Mouse (Mus musculus): ENCODE data around the gene Rasgef1b.

Gene Rasgef1b

DNA sequence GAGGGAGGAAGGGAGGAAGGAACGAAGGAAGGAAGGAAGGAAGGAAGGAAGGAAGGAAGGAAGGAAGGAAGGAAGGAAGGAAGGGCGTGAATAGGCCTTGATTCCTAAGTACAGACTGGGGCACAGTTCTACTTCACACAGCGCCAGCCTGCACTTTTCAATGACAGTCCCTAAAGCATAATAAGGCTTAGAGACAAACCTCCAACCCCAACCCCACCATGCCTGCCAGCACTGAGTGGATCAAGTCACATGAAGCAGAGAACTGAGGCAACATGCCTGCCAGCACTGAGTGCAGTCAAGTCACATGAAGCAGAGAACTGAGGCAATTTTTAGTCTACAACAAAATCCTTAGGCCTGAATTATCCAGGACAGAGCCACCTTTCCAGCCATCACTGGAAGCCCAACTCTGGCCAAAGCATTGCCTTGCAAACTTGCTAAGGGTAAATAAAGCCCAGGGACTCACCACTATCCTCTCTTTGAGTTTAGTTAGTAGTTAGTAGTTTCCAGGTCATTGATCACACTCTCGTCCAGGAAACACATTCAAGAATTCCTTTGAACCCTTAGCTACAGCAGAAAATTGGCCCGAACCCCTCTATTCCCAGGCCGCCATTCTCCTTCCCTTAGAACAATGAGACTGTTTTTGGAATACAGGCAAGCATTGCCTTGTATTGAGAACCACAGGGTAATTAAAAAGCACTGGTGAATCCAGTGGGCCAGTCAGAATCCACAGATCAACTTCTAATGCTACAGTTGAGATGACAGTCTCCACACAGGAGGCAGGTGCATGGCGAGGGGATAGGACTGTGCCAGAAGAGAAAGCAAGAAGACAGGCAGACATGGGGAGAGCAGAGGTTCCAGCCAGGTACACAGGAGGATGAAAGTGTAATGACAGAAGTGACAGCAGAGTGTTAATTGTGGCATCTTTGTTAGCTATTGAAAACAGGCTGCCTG is 513.4 kb downstream of the Rasgef1b start:
- no peak for DNase-seq (ENCODE audit: low spot score)

DNA sequence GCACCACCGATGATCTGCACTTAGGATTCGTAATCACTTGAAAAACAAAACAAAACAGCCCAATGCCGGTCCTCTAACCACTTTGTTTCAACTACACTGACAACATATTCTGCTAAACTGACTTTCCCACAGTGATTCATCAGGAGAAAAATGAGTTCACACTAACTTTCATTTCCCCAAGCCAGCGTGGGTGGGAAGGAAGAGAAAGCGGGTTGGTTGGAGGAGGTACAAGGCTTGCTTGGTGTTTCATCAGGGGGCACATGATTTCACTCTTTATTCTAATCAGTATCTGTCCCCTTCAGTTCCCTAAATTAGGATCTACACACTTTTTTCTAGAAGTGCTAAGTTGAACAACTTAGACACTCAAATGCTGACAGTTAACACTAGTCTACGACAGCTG is 514.5 kb downstream of the Rasgef1b start:
- peak; percentile 30 for DNase-seq (ENCODE audit: low spot score)

DNA sequence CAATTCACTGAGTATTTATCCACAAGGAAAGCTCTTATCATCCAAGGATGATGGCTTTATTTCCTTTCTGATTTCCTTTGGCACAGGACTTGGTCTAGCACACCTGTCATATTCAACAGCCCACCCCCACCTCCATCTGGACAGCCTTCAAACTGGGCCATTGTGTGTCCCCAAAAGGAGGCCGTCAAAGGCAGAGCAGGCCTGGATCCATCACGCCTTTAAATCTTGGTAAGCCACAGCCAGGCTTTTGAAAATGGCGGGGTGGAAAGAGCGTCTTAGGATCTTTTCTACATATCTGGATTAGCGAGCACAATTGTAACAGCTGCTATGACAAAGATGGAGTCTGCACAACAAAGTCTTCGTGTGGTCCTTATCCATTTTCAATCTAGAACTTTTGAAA is 515.7 kb downstream of the Rasgef1b start:
- DNase-seq (ENCODE audit: low spot score), result no peak

DNA sequence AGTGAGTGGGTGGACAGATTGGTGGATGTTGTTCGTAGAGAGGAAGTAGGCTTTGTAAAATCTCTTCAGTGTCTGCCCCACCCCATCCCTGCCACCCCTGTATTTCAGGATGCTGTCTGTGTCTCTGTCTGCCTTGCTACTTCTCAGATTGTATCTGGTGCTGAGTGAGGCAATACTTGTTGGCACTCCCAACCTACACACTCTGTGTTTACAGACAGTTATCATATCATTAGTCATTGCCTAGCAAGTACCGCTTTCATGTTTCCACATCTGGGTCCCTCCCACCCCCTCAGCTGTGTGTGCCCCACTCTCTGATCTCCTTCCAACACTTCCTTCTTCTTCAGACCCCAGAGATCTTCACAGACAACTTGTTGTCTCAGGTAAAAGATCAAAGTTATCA is 525.4 kb downstream of the Rasgef1b start:
- DNase-seq (ENCODE audit: low spot score), result no peak

DNA sequence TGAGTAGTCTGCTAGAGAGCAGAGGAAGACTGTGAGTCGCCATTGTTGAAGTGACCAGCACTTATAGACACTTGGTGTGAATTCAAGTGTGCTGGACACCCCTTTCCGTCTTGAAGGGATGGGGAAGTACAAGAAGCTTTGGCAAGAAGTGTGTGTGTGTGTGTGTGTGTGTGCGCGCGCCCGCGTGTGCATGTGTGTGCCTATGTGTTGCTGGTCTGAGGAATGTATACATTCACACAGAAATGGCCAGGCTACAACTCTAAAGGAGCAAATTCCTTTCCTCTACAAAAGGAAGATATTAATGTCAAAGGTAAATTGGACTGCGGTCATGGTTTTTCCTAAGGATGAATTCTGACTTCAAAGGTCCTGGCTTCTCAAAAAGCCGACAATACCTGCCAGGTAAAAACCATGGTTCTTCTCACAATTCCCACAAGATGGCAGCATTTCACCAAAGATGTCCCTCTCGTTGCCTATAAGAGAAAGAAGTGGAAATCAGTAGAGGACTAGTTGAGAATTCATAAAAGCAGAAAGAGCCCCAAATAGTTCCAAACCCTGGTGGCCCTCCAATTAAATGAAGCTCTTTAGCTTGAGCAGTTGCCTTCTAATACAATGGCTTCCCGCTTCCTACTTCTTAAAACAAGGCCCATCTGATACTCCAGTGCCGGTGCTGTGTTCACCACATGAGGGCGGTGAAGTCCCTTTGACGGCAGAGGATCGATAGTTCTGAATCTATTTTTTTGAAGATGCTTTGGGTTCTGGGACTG is 526.6 kb downstream of the Rasgef1b start:
- peak; percentile 70 for DNase-seq (ENCODE audit: low spot score)

DNA sequence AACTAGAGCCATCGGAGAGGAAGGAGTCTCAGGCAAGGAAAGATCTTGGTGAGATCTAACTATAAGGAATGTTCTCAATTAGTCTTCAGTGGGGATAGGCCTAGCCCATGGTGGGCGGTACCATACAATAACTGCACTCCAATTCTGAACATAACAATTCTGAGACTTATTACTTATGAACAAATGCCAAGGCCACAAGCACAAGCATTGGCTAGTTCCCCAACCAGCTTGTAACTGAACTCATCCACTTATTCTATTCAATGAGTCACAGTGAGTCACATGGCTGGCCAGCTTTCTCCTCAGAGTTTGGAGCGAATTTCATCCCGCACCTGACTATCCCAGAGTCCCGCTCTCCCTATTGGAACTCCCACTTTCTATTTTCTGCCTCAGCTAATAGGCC is 533.4 kb downstream of the Rasgef1b start:
- DNase-seq (ENCODE audit: low spot score), result no peak

DNA sequence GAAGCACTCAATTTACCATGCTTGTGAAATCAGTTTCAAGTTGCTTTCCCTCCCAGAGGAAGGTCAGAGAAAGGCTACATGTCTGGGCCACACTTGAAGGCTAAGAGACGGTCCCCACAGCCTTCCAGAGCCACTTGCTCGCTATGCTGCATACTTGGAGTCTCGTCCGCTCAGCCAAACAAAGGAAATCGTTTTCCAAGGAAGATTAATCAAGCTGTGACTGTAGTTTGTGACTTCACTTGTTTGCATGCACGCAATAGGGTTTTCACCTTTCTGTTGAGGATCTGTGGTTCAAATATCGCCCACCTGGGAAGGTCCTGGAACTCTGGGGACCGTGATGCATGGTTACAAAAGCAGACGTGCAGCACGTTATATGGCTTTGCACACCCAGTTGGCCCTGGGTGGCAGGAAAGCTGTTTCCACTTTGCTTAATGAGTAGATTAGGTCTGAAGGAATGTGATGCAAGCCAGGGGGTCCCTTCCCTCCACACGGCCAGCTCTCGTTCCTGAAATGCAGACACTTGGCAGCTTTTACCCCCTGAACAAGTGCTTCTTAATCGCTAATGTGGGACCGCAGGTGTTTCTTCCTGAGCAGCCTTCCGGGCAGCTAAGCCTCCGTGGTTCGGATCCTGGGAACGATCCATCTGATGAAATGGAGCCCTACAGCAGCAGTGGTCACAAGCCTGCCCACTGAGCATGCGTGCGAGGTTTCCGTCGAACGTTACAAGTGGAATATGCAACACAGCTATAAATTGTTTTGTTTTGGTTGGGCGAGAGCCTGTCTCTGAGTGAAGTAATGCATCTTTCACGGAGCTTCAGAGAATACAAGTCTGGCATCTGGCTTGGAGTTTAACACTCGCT is 537.7 kb downstream of the Rasgef1b start:
- DNase-seq (ENCODE audit: low spot score), result no peak

DNA sequence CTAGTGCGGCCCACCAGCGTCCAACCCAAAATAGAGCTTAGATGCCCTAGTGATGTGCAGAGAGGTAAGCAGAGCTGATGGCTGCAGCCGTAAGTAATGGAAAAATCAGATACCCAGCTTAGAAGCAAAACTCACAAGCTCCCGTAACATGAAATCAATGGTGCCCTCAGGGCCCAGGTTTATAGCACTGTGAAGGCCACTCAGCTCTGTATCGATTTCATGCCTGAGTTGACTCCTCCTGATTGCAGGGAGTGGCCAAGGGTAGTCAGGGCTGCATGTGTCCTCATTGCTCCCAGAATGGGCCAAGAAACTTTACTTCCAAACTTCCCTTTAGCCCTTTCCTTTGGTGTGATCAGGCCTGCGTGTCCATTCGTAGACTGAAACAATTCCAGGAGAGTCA is 545.2 kb downstream of the Rasgef1b start:
- no peak for DNase-seq (ENCODE audit: low spot score)

DNA sequence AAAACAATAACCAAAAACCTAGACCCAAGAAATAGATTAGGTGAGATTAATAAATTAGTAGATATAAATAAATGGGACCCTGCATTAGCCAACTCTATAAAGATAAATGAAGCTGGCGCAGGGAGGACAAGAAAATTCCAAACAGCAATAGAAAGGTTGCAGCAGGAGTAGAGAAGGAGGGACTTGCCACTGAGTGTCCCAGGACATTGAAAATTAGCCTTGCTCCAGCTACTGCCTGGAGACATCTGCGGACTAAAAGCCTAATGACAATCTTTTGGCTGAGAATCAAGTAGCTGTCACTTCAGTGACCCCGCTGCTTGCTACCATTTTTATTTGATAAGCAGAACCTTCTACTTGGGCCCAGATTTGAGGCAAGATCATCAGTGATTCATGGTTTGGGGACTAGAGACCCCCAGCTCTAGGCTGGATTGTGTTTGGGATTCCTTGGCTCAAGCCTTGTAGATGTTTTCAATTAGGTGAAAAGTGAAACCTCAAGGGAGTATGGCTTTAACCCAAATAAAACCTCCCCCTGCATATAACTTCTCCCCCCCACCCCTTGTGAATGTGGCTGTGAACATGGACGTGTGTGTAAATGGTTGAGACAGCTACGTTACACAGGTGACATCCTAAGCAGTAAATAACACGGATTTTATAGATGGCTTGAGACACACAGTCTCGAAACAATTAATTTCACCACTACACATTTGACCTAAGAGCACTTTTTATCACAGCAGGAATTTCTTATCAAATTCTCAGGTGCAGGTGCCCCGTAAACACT is 554.1 kb downstream of the Rasgef1b start:
- no peak for DNase-seq (ENCODE audit: low spot score)

DNA sequence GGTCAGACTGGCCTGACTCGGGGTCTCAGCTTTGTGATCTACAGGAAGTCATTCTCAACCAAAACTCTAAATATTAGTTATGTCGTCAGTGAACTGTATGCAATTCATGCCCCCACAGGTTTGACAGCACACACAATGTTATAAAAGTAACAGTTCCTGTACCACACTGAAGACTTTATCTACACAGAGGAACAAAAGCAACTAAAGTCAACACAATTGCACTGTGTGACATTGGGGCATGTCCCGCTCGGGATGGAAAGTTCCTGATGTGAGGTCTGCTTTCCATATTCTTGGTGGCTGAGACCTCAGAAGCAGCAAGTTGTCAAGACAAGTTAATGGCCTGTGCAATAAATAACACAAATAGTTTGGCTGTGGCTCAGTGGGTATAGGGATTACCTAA is 559.0 kb downstream of the Rasgef1b start:
- no peak for DNase-seq (ENCODE audit: low spot score)

DNA sequence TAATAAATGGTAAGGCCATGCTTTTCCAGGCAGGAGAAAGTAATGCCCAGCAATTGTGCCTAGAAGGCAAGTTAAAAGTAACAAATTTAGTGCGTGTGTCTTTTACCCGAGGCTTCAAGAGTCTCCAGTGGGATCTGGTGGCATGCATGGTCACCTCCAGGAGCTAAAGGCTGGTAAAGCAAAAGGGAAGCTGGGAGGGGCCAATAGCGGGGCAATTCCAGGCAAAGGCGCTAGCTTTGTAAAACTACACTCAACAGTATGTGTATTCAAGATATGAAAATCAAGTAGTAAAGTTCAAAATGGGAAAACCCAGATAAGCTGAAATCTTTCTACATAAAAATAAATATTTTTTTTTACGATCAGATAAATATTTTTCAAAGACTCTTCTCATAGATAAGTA is 561.1 kb downstream of the Rasgef1b start:
- DNase-seq (ENCODE audit: low spot score), result no peak
